Mouse (Mus musculus): ENCODE data around the gene Olfr1509. TPM values are rescaled to one million over a fixed set of nuclear protein-coding genes. Genes with fewer than 3 reads are reported as not detected.
"Not testable (repeated sequence)": the region's sequence is repeated elsewhere in the genome, so short reads cannot be mapped to it uniquely, and the experiment has no call there.

The Olfr1509 gene
- polyA plus RNA-seq (2015; fragmentation: Nextera tagmentation; extraction: Ambion mirVana) = not detected in 2 replicates

DNA sequence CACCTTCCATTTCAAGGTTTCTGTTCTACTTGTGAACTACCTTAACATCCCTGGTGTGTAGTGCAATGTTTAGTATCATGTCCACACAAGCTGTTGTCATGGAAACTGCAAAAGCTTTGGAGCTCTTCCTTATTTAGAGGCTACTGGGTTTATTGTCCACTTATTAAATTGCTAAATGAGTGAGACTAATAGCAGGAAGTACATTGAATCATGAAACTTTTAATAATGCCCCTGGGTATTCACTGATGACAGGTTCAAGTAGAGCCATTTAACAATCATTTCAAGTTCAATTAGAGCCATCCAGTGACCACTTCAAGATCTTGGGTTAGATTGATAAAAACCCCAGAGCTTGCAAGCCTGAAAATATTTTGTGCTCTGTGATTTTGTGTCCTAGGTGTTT, at the start of gene Olfr1509:
Gene Olfr1509 (plus strand): TSS at position 301 of the 400 bp plus-strand sequence.
- no peak for ATAC-seq (ENCODE audit: extremely low read depth, insufficient number of reproducible peaks, low FRiP score, low TSS enrichment)
- no peaks in the 10 kb centered on the region for H3K36me3 ChIP-seq
- H3K27me3 ChIP-seq (replicated peaks) = no peaks in the 10 kb centered on the region
- no peak within 1 kb of the TSS for H3K9ac ChIP-seq
- no peak within 1 kb of the TSS for H3K4me2 ChIP-seq
- H3K9me3 ChIP-seq = no peaks in the 10 kb centered on the region
- no peaks in the 10 kb centered on the region for H3K4me1 ChIP-seq
- no peak within 1 kb of the TSS for H3K4me3 ChIP-seq
- no peak within 1 kb of the TSS for H3K27ac ChIP-seq (replicated peaks)

DNA sequence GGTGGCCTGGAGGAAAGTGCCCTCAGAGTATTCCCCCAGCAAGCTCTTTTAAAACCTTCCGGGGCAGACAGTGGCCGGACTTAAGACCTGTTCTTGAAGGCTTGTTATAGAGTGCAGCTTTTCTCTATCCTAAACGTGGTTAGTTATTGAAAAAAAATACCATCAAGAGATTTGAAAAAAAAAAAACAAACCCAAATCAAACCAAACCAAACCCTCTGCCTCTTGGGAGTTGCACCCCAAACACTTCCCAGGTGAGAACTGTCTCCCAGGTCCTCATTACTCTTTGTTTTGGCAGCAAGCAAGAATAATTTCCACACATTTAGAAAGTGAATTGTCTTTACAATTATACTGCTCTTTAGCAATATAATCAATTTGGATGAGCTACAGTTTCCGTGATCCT, 45.5 kb upstream of the Olfr1509 start, which contains the start of gene Olfr1511:
Gene Olfr1511 (minus strand): TSS at position 101 of the 400 bp plus-strand sequence.
- Histone ChIP-seq H3K4me1 (no peaks in the 10 kb centered on the region), H3K27ac (replicated peaks) (no peak within 1 kb of the TSS), H3K9me3 (no peaks in the 10 kb centered on the region), H3K36me3 (no peaks in the 10 kb centered on the region), H3K4me3 (no peak within 1 kb of the TSS), H3K27me3 (replicated peaks) (no peaks in the 10 kb centered on the region), H3K4me2 (no peak within 1 kb of the TSS), H3K9ac (no peak within 1 kb of the TSS)
- no peak for ATAC-seq (ENCODE audit: extremely low read depth, insufficient number of reproducible peaks, low FRiP score, low TSS enrichment)
- 66% methylated on average over 4 of the region's 4 CpGs for WGBS

GRCm38 (mm10) chr14:52410142-52410919, 32.5 kb upstream of the Olfr1509 start:
- H3K4me1 ChIP-seq; H3K4me3 ChIP-seq; ATAC-seq (ENCODE audit: extremely low read depth, insufficient number of reproducible peaks, low FRiP score, low TSS enrichment); H3K27ac ChIP-seq (replicated peaks); H3K36me3 ChIP-seq; H3K9me3 ChIP-seq; H3K9ac ChIP-seq; H3K27me3 ChIP-seq (replicated peaks); H3K4me2 ChIP-seq: not testable (repeated sequence)
- 62% methylated on average over 7 of the region's 10 CpGs for WGBS

DNA sequence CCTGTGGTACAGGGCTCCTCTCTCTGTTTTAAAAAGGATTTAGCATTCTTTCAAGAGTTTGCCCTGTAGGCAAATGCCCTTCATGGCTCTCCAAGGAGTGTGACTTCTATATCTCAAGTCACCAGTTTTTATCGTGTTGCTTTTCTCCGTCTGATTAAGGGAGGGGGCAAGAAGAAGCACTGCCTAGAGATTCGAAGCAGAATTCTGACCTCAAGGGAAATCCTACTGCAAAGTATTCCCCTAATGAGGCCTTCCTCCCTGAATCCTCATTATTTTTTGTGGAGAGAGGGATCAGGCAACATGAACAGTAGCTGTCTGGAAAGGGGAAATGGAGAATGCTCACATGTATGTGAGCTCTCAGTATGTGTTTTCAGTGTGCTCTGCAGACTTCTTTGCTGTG, 28.5 kb upstream of the Olfr1509 start, which contains the start of gene Olfr1510:
Gene Olfr1510 (minus strand): TSS at position 101 of the 400 bp plus-strand sequence.
- 71% methylated on average over 3 of the region's 3 CpGs for WGBS

DNA sequence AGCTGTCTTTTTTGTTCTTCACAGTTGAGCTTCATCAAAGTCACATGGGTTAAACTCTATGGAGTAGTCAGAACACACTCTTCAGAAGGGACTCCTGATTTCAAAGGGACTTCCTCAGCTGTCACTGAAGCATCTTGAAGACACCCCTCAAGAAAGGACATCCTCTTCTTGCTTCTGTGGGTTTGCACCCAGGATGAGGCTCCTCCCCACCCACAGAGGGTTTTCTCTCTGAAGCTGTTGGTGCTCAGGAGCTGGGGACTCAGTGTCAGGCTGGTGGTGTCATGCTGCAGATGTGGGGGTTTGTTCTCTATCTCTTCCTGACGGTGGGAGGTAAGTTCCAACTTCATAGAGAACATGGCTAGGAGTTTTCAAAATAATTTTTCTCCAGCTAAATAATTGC, 15.1 kb upstream of the Olfr1509 start:
- Histone ChIP-seq H3K27me3 (replicated peaks) (no peaks in the 10 kb centered on the region), H3K9me3 (no peaks in the 10 kb centered on the region), H3K27ac (replicated peaks) (no peak overlapping the region), H3K4me3 (no peak overlapping the region), H3K4me1 (no peaks in the 10 kb centered on the region), H3K9ac (no peak overlapping the region), H3K4me2 (no peak overlapping the region), H3K36me3 (no peaks in the 10 kb centered on the region)
- 78% methylated on average over 1 of the region's 1 CpGs for WGBS
- ATAC-seq (ENCODE audit: extremely low read depth, insufficient number of reproducible peaks, low FRiP score, low TSS enrichment) = no peak

More for the DNA sequence above, 28.5 kb upstream of the Olfr1509 start, which contains the start of gene Olfr1510:
- Histone ChIP-seq H3K4me3 (no peak within 1 kb of the TSS), H3K9ac (no peak within 1 kb of the TSS), H3K36me3 (no peaks in the 10 kb centered on the region), H3K27me3 (replicated peaks) (no peaks in the 10 kb centered on the region), H3K27ac (replicated peaks) (no peak within 1 kb of the TSS), H3K9me3 (no peaks in the 10 kb centered on the region), H3K4me2 (no peak within 1 kb of the TSS), H3K4me1 (no peaks in the 10 kb centered on the region)
- ATAC-seq (ENCODE audit: extremely low read depth, insufficient number of reproducible peaks, low FRiP score, low TSS enrichment) = no peak

- Histone ChIP-seq H3K27ac (replicated peaks) (no peak overlapping the region), H3K9ac (no peak overlapping the region), H3K4me1 (no peaks in the 10 kb centered on the region), H3K4me2 (no peak overlapping the region), H3K27me3 (replicated peaks) (no peaks in the 10 kb centered on the region), H3K4me3 (no peak overlapping the region), H3K36me3 (no peaks in the 10 kb centered on the region), H3K9me3 (no peaks in the 10 kb centered on the region)
- 76% methylated on average over 8 of the region's 8 CpGs for WGBS
- no peak for ATAC-seq (ENCODE audit: extremely low read depth, insufficient number of reproducible peaks, low FRiP score, low TSS enrichment)
These were observed 8.3 kb downstream of the Olfr1509 start for GRCm38 (mm10) chr14:52451138-52451537.

DNA sequence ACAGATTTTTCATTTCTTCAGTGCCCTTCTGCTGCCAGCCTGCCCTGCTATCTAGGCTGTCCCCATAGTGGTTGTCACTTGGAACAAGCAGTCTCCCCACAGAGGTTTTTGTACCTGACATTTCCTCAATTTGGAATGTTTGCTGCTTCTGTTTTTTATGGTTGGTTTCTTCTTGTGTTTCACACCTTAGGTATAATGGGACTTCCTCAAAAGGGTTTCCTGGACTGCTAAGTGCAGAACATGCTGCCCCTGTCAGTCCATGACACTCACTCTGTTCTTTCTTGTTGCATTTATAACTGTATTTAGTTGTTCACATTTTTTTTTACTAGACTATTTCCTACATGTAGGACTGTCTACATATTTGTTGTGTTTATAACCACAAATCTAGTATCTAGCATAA, 19.1 kb downstream of the Olfr1509 start:
- no peaks in the 10 kb centered on the region for H3K27me3 ChIP-seq (replicated peaks)
- H3K9ac ChIP-seq = no peak overlapping the region
- H3K4me3 ChIP-seq = no peak overlapping the region
- no peak for ATAC-seq (ENCODE audit: extremely low read depth, insufficient number of reproducible peaks, low FRiP score, low TSS enrichment)
- H3K4me2 ChIP-seq = no peak overlapping the region
- H3K4me1 ChIP-seq = no peaks in the 10 kb centered on the region
- H3K27ac ChIP-seq (replicated peaks) = no peak overlapping the region
- no peaks in the 10 kb centered on the region for H3K36me3 ChIP-seq
- H3K9me3 ChIP-seq = peaks cover 4% of the 10 kb centered on the region; the same call in 1 of the 2 replicates

GRCm38 (mm10) chr14:52465738-52466137, 22.9 kb downstream of the Olfr1509 start:
- Histone ChIP-seq H3K9ac (no peak overlapping the region), H3K4me1 (no peaks in the 10 kb centered on the region), H3K27ac (replicated peaks) (no peak overlapping the region), H3K27me3 (replicated peaks) (no peaks in the 10 kb centered on the region), H3K36me3 (no peaks in the 10 kb centered on the region), H3K4me3 (no peak overlapping the region), H3K4me2 (no peak overlapping the region), H3K9me3 (no peaks in the 10 kb centered on the region)
- 71% methylated on average over 1 of the region's 1 CpGs for WGBS
- ATAC-seq (ENCODE audit: extremely low read depth, insufficient number of reproducible peaks, low FRiP score, low TSS enrichment) = no peak

- Histone ChIP-seq H3K36me3 (no peaks in the 10 kb centered on the region), H3K27ac (replicated peaks) (no peak within 1 kb of the TSS), H3K4me2 (no peak within 1 kb of the TSS), H3K4me3 (no peak within 1 kb of the TSS), H3K9me3 (no peaks in the 10 kb centered on the region), H3K4me1 (no peaks in the 10 kb centered on the region), H3K27me3 (replicated peaks) (no peaks in the 10 kb centered on the region), H3K9ac (no peak within 1 kb of the TSS)
- WGBS = 44% methylated on average over 2 of the region's 2 CpGs
- no peak for ATAC-seq (ENCODE audit: extremely low read depth, insufficient number of reproducible peaks, low FRiP score, low TSS enrichment)
These were observed 24.6 kb downstream of the Olfr1509 start, which contains the start of gene Olfr1508 for GRCm38 (mm10) chr14:52467395-52467794. TSS of gene Olfr1508 (minus strand) at chr14:52467495.

GRCm38 (mm10) chr14:52495516-52495915, 52.7 kb downstream of the Olfr1509 start, which contains the start of gene Olfr1507:
TSS of gene Olfr1507 (minus strand) at chr14:52495749.
- no peak within 1 kb of the TSS for H3K4me3 ChIP-seq
- no peak within 1 kb of the TSS for H3K27ac ChIP-seq (replicated peaks)
- WGBS = 81% methylated on average over 4 of the region's 4 CpGs
- H3K36me3 ChIP-seq = no peaks in the 10 kb centered on the region
- no peaks in the 10 kb centered on the region for H3K4me1 ChIP-seq
- no peak within 1 kb of the TSS for H3K9ac ChIP-seq
- ATAC-seq (ENCODE audit: extremely low read depth, insufficient number of reproducible peaks, low FRiP score, low TSS enrichment) = no peak
- H3K27me3 ChIP-seq (replicated peaks) = no peaks in the 10 kb centered on the region
- no peak within 1 kb of the TSS for H3K4me2 ChIP-seq
- H3K9me3 ChIP-seq = no peaks in the 10 kb centered on the region
